Mouse (Mus musculus) lung, postnatal 0 days (tissue): ENCODE results near the gene Mrps7.

Source experiments
- CTCF ChIP-seq: IDR thresholded peaks from 2 replicates; pipeline ENCODE4 v1.5.1; 2016; ENCODE audit warnings: antibody characterized with exemption, mild to moderate bottlenecking
- EP300 ChIP-seq: IDR thresholded peaks from 2 replicates; pipeline ENCODE4 v1.6.1; 2016; ENCODE audit warnings: antibody characterized with exemption, mild to moderate bottlenecking, control low read depth

DNA sequence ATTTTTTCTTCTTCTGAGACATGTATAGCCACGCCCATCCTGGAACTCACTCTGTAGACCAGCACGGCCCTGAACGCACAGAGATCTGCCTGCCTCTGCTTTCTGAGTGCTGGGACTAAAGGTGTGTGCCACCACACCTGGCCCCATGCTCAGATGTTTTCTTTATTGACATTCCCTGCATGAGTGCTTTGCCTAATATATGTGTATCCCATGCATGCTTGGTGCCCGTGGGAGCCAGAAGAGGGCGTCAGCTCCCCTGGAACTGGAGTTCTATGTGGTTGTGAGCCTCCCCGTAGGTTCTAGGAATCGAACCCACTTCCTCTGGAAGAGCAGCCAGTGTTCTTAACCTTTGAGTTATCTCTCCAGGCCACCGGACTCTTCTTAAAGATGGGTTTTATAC lies 31.3 kb downstream of the Mrps7 start:
- no peak for TF ChIP-seq EP300
- no peak for TF ChIP-seq CTCF
